Mouse (Mus musculus) stomach, embryonic 16.5 days (tissue): ENCODE results near the gene Plxna4. TPM values are rescaled to one million over a fixed set of nuclear protein-coding genes. Genes with fewer than 3 reads are reported as not detected.

Experiments
- ATAC-seq: fragments of 200-750 bp; cut with Nextera tagmentation; 2 replicates; pipeline ENCODE4 v1.8.0; 2017; ENCODE audit warnings: moderate number of reproducible peaks, moderate TSS enrichment; ENCODE audit not compliant: insufficient read depth, low FRiP score
- H3K27ac ChIP-seq: fragments of 300-500 bp; sonication (generic); 2 replicates; pipeline ENCODE4 v1.5.1; 2014; ENCODE audit warnings: low read length
- H3K27me3 ChIP-seq: fragments of 300-500 bp; sonication (generic); 2 replicates; pipeline ENCODE4 v1.6.1; 2014; ENCODE audit warnings: low read length, control low read depth, mixed read lengths; ENCODE audit not compliant: control insufficient read depth, insufficient read depth
- H3K36me3 ChIP-seq: fragments of 300-500 bp; sonication (generic); 2 replicates; pipeline ENCODE4 v1.6.1; 2014; ENCODE audit warnings: low read length; ENCODE audit not compliant: control insufficient read depth, insufficient read depth
- H3K4me1 ChIP-seq: fragments of 300-500 bp; sonication (generic); 2 replicates; pipeline ENCODE4 v1.6.1; 2014; ENCODE audit warnings: low read length, control low read depth, mixed read lengths; ENCODE audit not compliant: control insufficient read depth, insufficient read depth
- H3K4me2 ChIP-seq: fragments of 300-500 bp; sonication (generic); 2 replicates; pipeline ENCODE4 v1.6.1; 2014; ENCODE audit warnings: low read depth, low read length, mixed read lengths
- H3K4me3 ChIP-seq: fragments of 300-500 bp; sonication (generic); replicated peaks from 2 replicates; pipeline ENCODE4 v1.5.1; 2014; ENCODE audit warnings: mild to moderate bottlenecking, low read length
- H3K9ac ChIP-seq: fragments of 300-500 bp; sonication (generic); 2 replicates; pipeline ENCODE4 v1.6.1; 2014; ENCODE audit warnings: low read length
- H3K9me3 ChIP-seq: fragments of 300-500 bp; sonication (generic); replicated peaks from 2 replicates; pipeline ENCODE4 v1.6.1; 2016; ENCODE audit warnings: low read length, control low read depth; ENCODE audit not compliant: control insufficient read depth
- WGBS: fragments of 180-500 bp; shearing (Covaris S2); extraction: QIAGEN DNeasy Blood & Tissue Kit; methylation state at CpG from one replicate; pipeline ENCODE4 v1.1.7; 2014; 5-methylcytosine and 5-hydroxymethylcytosine counted together
- polyA plus RNA-seq: library from polyadenylated mRNA; unstranded; fragments of >200 nt; fragmentation: Nextera tagmentation; extraction: Ambion mirVana; gene quantifications from 2 replicates; pipeline ENCODE4 v1.2.1, GENCODE M21; 2015

Plxna4 gene
- polyA plus RNA-seq, 1 experiment from 2014 or later, result 1.9 TPM

GRCm38 (mm10) chr6:32590979-32591758 lies 3.2 kb upstream of the Plxna4 start:
- no peak overlapping the region for H3K9ac ChIP-seq
- no peak overlapping the region for H3K4me2 ChIP-seq
- H3K4me3 ChIP-seq, result no peak overlapping the region
- 0 out of 2 replicates have a peak, but pooled peaks cover 6% of the 10 kb centered on the region for H3K4me1 ChIP-seq
- peaks cover 50% of the 10 kb centered on the region for H3K27me3 ChIP-seq
- no peak overlapping the region for H3K27ac ChIP-seq
- H3K36me3 ChIP-seq, result no peaks in the 10 kb centered on the region
- H3K9me3 ChIP-seq, result no peaks in the 10 kb centered on the region
- ATAC-seq, result no peak
- 34% methylated on average over 13 of the region's 13 CpGs for WGBS

DNA sequence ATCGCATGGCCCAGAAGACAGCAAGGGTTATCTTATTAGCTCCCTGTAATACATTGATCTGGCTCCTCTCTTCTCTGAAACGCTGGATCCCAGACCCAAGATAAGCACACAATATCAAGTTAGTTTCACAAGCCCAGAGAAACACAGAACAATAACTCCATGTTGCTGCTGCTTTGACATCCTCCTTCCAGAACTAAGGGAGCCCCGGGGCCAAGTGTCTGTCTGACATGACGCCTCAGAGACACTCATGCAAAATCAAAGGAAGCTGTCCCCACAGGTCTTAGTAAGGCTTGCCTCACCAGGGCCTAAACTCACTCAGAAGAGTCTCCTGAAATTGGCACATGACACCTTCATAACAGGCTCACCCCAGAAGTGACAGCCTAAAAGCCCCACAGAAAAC lies 1.6 kb upstream of the Plxna4 start:
- H3K36me3 ChIP-seq, result no peaks in the 10 kb centered on the region
- H3K27ac ChIP-seq, result no peak overlapping the region
- H3K9ac ChIP-seq, result no peak overlapping the region
- H3K4me3 ChIP-seq, result no peak overlapping the region
- no peaks in the 10 kb centered on the region for H3K9me3 ChIP-seq
- H3K27me3 ChIP-seq, result peaks cover 64% of the 10 kb centered on the region
- WGBS, result 54% methylated on average over 4 of the region's 4 CpGs
- 0 out of 2 replicates have a peak, but pooled peaks cover 9% of the 10 kb centered on the region for H3K4me1 ChIP-seq
- H3K4me2 ChIP-seq, result no peak overlapping the region
- ATAC-seq, result no peak

DNA sequence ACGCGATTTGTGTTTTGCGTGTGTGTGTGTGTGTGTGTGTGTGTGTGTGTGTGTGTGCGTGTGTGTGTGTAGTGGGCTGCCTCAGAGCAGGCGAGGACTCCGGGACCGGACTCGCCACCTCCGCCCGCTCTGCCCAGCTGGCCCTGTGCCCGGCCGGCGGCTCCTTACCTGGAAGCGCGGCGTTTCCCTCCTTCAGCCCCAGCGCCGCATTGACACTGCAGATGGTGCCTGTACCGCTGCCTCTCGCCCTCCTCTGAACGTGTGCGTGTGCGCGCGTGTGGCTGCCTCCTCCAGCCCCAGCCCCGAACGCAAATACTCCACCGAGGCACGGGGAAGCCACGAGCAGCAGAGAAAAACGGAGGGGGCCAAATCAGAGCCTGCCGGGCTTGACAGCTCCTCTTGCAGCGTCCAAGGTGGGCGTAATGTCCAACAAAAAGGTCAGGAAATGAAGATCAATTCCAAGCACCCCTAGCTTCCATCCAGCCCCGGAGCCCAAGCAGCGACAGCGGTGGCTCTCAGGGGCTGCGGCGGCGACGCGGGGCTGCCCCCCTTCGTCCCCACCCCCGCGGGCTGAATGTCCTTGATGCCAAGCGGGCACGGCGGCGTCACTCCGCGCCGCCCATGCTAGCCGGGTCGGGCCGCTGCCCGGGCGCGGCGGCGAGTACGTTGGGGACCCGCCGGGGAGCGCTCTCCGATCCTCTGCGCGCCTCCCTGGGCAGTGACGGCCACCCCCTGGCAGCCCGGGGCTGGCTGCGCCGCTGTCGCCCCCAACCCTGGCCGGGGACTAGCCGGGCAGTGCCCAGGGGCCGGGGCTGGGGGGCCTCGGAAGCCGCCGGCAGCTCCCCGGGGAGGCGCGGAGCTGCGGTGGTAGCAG lies 619 bp downstream of the Plxna4 start:
- Histone ChIP-seq H3K36me3 (no peaks in the 10 kb centered on the region), H3K4me2 (peak overlapping the region; percentile 96), H3K9me3 (no peaks in the 10 kb centered on the region), H3K27ac (no peak overlapping the region), H3K27me3 (peaks cover 72% of the 10 kb centered on the region), H3K4me3 (peak overlapping the region; percentile 66), H3K9ac (peak overlapping the region; percentile 81), H3K4me1 (0 out of 2 replicates have a peak, but pooled peaks cover 9% of the 10 kb centered on the region)
- WGBS, result under 1% methylated on average over 78 of the region's 82 CpGs
- peak; percentile 23; the same call in 1 of the 2 replicates for ATAC-seq

- H3K4me1 ChIP-seq, result 0 out of 2 replicates have a peak, but pooled peaks cover 9% of the 10 kb centered on the region
- ATAC-seq, result no peak
- H3K9me3 ChIP-seq, result no peaks in the 10 kb centered on the region
- no peaks in the 10 kb centered on the region for H3K36me3 ChIP-seq
- peaks cover 72% of the 10 kb centered on the region for H3K27me3 ChIP-seq
- H3K27ac ChIP-seq, result no peak overlapping the region
- peak overlapping the region; percentile 96 for H3K4me2 ChIP-seq
- peak overlapping the region; percentile 66 for H3K4me3 ChIP-seq
- H3K9ac ChIP-seq, result peak overlapping the region; percentile 81; the same call in 1 of the 2 replicates
- WGBS, result 6% methylated on average over 13 of the region's 13 CpGs
These were observed 1.2 kb downstream of the Plxna4 start for GRCm38 (mm10) chr6:32586821-32587135.

DNA sequence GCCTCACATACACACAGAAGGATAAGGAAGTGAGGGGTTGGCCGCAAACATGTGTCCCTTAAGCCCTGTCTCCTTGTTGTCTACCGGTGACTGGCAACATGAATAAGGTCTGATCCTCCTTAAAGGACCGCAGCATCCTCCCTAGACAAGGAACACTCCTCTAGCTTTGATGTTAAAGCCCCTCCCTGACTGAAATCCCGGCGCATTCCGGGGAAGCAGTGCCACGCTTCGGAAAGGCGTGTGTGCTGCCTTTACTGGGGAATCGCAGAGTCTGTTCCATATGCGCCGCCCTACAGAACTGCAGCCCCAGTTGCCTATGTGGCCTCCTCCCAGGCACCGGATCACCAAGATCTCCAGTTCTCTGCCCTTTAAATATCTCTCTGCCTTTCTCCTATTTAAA lies 1.6 kb downstream of the Plxna4 start:
- 4% methylated on average over 13 of the region's 13 CpGs for WGBS

DNA sequence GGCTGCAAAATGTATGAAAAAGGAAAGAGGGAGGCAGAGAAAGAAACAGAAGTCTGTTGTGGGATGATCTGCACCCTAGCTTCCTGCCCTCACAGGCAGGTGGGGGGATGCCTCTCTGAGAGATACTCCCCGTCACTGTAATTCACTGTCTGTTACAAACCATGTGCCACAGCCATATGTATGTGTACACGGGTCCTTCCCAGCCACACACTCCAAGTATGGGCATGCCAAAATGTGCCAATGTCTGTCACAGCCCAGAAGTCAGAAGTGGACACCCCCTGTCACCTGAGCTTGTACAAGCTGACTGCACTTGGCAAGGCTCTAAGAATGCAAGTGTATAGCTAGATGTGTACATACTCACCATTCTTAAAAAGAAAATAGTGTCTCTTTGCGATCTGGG lies 2.8 kb downstream of the Plxna4 start:
- H3K9ac ChIP-seq, result no peak overlapping the region
- no peaks in the 10 kb centered on the region for H3K9me3 ChIP-seq
- no peak overlapping the region for H3K27ac ChIP-seq
- H3K4me1 ChIP-seq, result 0 out of 2 replicates have a peak, but pooled peaks cover 9% of the 10 kb centered on the region
- H3K36me3 ChIP-seq, result no peaks in the 10 kb centered on the region
- 46% methylated on average over 3 of the region's 3 CpGs for WGBS
- H3K27me3 ChIP-seq, result peaks cover 58% of the 10 kb centered on the region
- no peak overlapping the region for H3K4me3 ChIP-seq
- H3K4me2 ChIP-seq, result peak overlapping the region; percentile 0; the same call in 1 of the 2 replicates
- no peak for ATAC-seq

More for the DNA sequence above, 1.6 kb downstream of the Plxna4 start:
- Histone ChIP-seq H3K9ac (peak overlapping the region; percentile 81; the same call in 1 of the 2 replicates), H3K4me2 (peak overlapping the region; percentile 96), H3K9me3 (no peaks in the 10 kb centered on the region), H3K27me3 (peaks cover 69% of the 10 kb centered on the region), H3K4me1 (0 out of 2 replicates have a peak, but pooled peaks cover 9% of the 10 kb centered on the region), H3K36me3 (no peaks in the 10 kb centered on the region), H3K27ac (no peak overlapping the region), H3K4me3 (peak overlapping the region; percentile 66)
- no peak for ATAC-seq

DNA sequence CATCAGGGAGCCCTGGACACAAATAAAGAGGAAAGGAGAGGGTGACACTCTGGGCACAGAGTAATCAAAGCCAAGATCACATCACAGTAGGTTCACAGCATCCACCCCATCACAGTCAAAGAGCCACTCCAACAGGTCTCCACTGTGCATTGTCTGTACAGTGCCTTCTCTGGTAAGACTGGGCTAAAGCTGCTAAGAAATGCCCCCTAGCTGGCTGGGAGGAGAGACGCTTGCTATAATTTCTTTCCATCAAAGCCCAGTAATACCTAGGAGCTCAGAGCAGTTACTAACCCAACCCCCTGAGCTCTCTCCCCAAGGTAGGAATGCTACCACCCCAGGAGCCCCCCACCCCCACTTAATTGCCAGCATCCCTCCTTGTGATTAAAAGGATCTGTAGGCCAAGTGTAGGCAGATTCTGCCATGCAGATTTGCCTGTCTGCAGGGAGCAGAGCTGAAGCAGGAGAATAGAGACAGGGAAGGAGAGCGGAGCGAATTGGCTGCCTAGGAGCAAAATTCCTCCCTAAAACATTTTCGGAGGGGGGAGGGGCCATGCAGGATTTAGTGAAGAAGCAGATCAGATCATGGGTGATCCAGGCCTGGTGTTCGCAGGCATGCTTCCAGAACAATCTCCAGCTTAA lies 3.6 kb downstream of the Plxna4 start:
- no peak overlapping the region for H3K27ac ChIP-seq
- 37% methylated on average over 5 of the region's 5 CpGs for WGBS
- H3K4me2 ChIP-seq, result 0 out of 2 replicates have a peak overlapping the region, but pooled peaks have one; percentile 10
- H3K4me3 ChIP-seq, result 0 out of 2 replicates have a peak overlapping the region, but pooled peaks have one; percentile 9
- peaks cover 51% of the 10 kb centered on the region for H3K27me3 ChIP-seq
- 0 out of 2 replicates have a peak, but pooled peaks cover 9% of the 10 kb centered on the region for H3K4me1 ChIP-seq
- H3K9ac ChIP-seq, result no peak overlapping the region
- H3K9me3 ChIP-seq, result no peaks in the 10 kb centered on the region
- no peak for ATAC-seq
- H3K36me3 ChIP-seq, result no peaks in the 10 kb centered on the region

GRCm38 (mm10) chr6:32583582-32583981 lies 4.4 kb downstream of the Plxna4 start:
- Histone ChIP-seq H3K4me1 (0 out of 2 replicates have a peak, but pooled peaks cover 9% of the 10 kb centered on the region), H3K27ac (no peak overlapping the region), H3K9me3 (no peaks in the 10 kb centered on the region), H3K4me2 (no peak overlapping the region), H3K36me3 (no peaks in the 10 kb centered on the region), H3K4me3 (no peak overlapping the region), H3K27me3 (peaks cover 43% of the 10 kb centered on the region), H3K9ac (no peak overlapping the region)
- WGBS, result 32% methylated on average over 3 of the region's 3 CpGs
- ATAC-seq, result no peak
